Mouse (Mus musculus): ENCODE measurements around the gene Sipa1l1. TPM values are rescaled to one million over a fixed set of nuclear protein-coding genes. Genes with fewer than 3 reads are reported as not detected.

The Sipa1l1 gene
- polyA plus RNA-seq (2015; fragmentation: Nextera tagmentation; extraction: Ambion mirVana), result 24.2 and 29.4 TPM in 2 replicates

DNA sequence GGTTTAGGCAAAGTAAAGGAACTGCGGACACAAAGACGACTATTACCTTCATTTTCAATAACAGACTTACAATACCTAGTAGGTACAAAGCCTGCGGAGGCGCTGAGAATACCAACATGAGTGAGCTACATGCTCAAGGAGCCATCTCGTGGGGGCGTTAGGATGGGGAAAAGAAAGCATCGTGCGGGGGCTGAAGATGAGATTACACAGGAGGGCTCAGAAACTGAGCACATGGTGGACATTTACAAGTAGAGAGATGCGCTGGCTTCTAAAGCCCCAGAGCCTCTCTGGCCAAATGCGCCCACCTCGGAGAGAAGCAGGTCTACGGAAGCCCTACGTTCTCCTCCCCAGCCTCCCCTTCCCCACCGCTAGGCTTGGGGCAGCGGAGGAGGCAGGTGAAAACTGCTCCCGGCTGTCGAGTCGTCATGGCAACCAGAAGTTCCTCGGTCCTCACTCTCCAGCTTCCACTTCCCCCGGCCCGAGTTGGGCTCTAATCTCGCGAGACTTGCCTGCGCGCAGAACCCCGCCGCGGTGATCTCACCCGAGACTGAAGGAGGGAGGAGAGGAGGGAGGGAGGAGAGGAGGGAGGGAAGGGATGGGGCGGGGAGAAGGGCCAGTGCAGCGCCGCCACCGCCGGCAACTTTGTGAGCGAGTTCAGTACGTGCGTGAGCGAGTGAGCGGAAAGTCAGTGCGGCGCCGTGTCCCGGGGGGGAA is at the start of gene Sipa1l1:
Sipa1l1 (plus strand) TSS at position 501 of the 714 bp plus-strand sequence.
- WGBS, result under 1% methylated on average over 37 of the region's 43 CpGs
- peak; percentile 94 for ATAC-seq (ENCODE audit: borderline replicate concordance, extremely low read depth, low FRiP score, low TSS enrichment)
- peak within 1 kb of the TSS; percentile 78 for H3K9ac ChIP-seq
- peak within 1 kb of the TSS; percentile 90 for H3K4me2 ChIP-seq
- H3K9me3 ChIP-seq, result no peaks in the 10 kb centered on the region
- peaks cover 25% of the 10 kb centered on the region for H3K4me1 ChIP-seq
- no peaks in the 10 kb centered on the region for H3K36me3 ChIP-seq
- peak within 1 kb of the TSS; percentile 82 for H3K4me3 ChIP-seq
- no peaks in the 10 kb centered on the region for H3K27me3 ChIP-seq
- peak within 1 kb of the TSS; percentile 92 for H3K27ac ChIP-seq

- peaks cover 16% of the 10 kb centered on the region for H3K4me1 ChIP-seq
- H3K9me3 ChIP-seq, result no peaks in the 10 kb centered on the region
- WGBS, result 29% methylated on average over 10 of the region's 10 CpGs
- H3K27ac ChIP-seq, result peak overlapping the region; percentile 68
- no peak overlapping the region for H3K9ac ChIP-seq
- H3K4me3 ChIP-seq, result 0 out of 2 replicates have a peak overlapping the region, but pooled peaks have one; percentile 15
- peak; percentile 13; the same call in 1 of the 2 replicates for ATAC-seq (ENCODE audit: borderline replicate concordance, extremely low read depth, low FRiP score, low TSS enrichment)
- H3K4me2 ChIP-seq, result peak overlapping the region; percentile 50
- H3K36me3 ChIP-seq, result no peaks in the 10 kb centered on the region
- no peaks in the 10 kb centered on the region for H3K27me3 ChIP-seq
Measured at GRCm38 (mm10) chr12:82121947-82122346, 47.2 kb upstream of the Sipa1l1 start.

- peak; percentile 75; the same call in 1 of the 2 replicates for ATAC-seq (ENCODE audit: borderline replicate concordance, extremely low read depth, low FRiP score, low TSS enrichment)
- Histone ChIP-seq H3K27me3 (no peaks in the 10 kb centered on the region), H3K4me3 (peak overlapping the region; percentile 15), H3K9ac (0 out of 2 replicates have a peak overlapping the region, but pooled peaks have one; percentile 0), H3K27ac (peak overlapping the region; percentile 68), H3K9me3 (no peaks in the 10 kb centered on the region), H3K4me2 (peak overlapping the region; percentile 50), H3K36me3 (no peaks in the 10 kb centered on the region), H3K4me1 (peaks cover 16% of the 10 kb centered on the region)
- WGBS, result 1% methylated on average over 22 of the region's 22 CpGs
Measured at GRCm38 (mm10) chr12:82122450-82123249, 46.5 kb upstream of the Sipa1l1 start.

DNA sequence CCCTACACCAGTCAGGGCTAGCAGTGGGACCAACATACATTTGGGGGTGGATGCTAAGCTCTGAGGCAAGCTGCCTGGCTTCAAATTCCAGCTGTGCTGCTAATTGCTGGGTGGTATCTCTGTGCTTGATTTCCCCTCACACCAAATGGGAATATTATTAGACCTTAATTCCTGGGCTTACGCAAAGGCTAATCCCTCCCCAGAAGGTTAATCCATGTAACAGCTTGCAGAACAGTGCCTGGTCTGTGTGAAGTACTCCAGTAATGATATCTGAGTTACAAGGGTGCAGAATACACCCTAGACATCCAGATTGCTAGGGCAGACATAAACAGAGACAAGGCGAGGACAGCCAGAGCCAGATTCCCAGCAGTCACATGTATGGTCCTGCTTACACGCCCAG is 42.3 kb upstream of the Sipa1l1 start:
- Histone ChIP-seq H3K4me1 (peaks cover 15% of the 10 kb centered on the region), H3K9me3 (no peaks in the 10 kb centered on the region), H3K36me3 (no peaks in the 10 kb centered on the region), H3K4me2 (no peak overlapping the region), H3K4me3 (no peak overlapping the region), H3K9ac (no peak overlapping the region), H3K27ac (no peak overlapping the region), H3K27me3 (no peaks in the 10 kb centered on the region)
- no peak for ATAC-seq (ENCODE audit: borderline replicate concordance, extremely low read depth, low FRiP score, low TSS enrichment)
- WGBS, result 61% methylated on average over 3 of the region's 3 CpGs

GRCm38 (mm10) chr12:82139234-82140166 is 29.6 kb upstream of the Sipa1l1 start:
- 80% methylated on average over 17 of the region's 17 CpGs for WGBS

GRCm38 (mm10) chr12:82143371-82143770 is 25.7 kb upstream of the Sipa1l1 start:
- Histone ChIP-seq H3K27me3 (no peaks in the 10 kb centered on the region), H3K4me1 (no peaks in the 10 kb centered on the region), H3K4me2 (no peak overlapping the region), H3K9ac (no peak overlapping the region), H3K36me3 (no peaks in the 10 kb centered on the region), H3K9me3 (no peaks in the 10 kb centered on the region), H3K27ac (no peak overlapping the region), H3K4me3 (no peak overlapping the region)
- no peak for ATAC-seq (ENCODE audit: borderline replicate concordance, extremely low read depth, low FRiP score, low TSS enrichment)
- 80% methylated on average over 3 of the region's 3 CpGs for WGBS

More at GRCm38 (mm10) chr12:82139234-82140166, 29.6 kb upstream of the Sipa1l1 start:
- no peaks in the 10 kb centered on the region for H3K27me3 ChIP-seq
- H3K4me1 ChIP-seq, result no peaks in the 10 kb centered on the region
- H3K4me3 ChIP-seq, result no peak overlapping the region
- H3K9me3 ChIP-seq, result no peaks in the 10 kb centered on the region
- no peak overlapping the region for H3K4me2 ChIP-seq
- no peak overlapping the region for H3K27ac ChIP-seq
- ATAC-seq (ENCODE audit: borderline replicate concordance, extremely low read depth, low FRiP score, low TSS enrichment), result no peak
- H3K36me3 ChIP-seq, result no peaks in the 10 kb centered on the region
- H3K9ac ChIP-seq, result no peak overlapping the region

DNA sequence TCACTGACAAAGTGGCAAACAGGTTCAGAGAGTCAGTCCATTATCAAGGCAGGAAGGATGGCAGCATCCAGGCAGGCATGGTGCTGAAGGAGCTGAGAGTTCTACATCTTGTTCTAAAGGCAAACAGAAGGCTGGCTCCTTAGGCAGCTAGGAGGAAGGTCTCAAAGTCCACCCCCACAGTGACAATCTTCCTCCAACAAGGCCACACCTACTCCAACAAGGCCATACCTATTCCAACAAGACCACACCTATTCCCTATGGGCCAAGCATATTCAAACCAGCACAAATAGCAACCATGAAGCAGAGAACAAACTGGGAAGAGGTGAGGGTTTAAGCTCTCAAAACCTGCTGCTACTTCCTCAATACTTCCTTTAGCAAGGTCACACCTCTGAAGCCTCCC is 23.9 kb upstream of the Sipa1l1 start:
- no peaks in the 10 kb centered on the region for H3K4me1 ChIP-seq
- no peak overlapping the region for H3K27ac ChIP-seq
- no peaks in the 10 kb centered on the region for H3K9me3 ChIP-seq
- no peak for ATAC-seq (ENCODE audit: borderline replicate concordance, extremely low read depth, low FRiP score, low TSS enrichment)
- no peaks in the 10 kb centered on the region for H3K36me3 ChIP-seq
- no peak overlapping the region for H3K4me3 ChIP-seq
- no peaks in the 10 kb centered on the region for H3K27me3 ChIP-seq
- no peak overlapping the region for H3K4me2 ChIP-seq
- no peak overlapping the region for H3K9ac ChIP-seq

- no peaks in the 10 kb centered on the region for H3K9me3 ChIP-seq
- H3K4me2 ChIP-seq, result no peak overlapping the region
- WGBS, result 72% methylated on average over 12 of the region's 12 CpGs
- no peaks in the 10 kb centered on the region for H3K36me3 ChIP-seq
- no peak overlapping the region for H3K9ac ChIP-seq
- H3K4me1 ChIP-seq, result no peaks in the 10 kb centered on the region
- no peak overlapping the region for H3K4me3 ChIP-seq
- ATAC-seq (ENCODE audit: borderline replicate concordance, extremely low read depth, low FRiP score, low TSS enrichment), result no peak
- H3K27me3 ChIP-seq, result no peaks in the 10 kb centered on the region
- no peak overlapping the region for H3K27ac ChIP-seq
Measured at GRCm38 (mm10) chr12:82147021-82147693, 22.0 kb upstream of the Sipa1l1 start.

- Histone ChIP-seq H3K4me2 (no peak overlapping the region), H3K36me3 (no peaks in the 10 kb centered on the region), H3K9me3 (no peaks in the 10 kb centered on the region), H3K9ac (no peak overlapping the region), H3K27ac (no peak overlapping the region), H3K4me1 (no peaks in the 10 kb centered on the region), H3K4me3 (no peak overlapping the region), H3K27me3 (no peaks in the 10 kb centered on the region)
- no peak for ATAC-seq (ENCODE audit: borderline replicate concordance, extremely low read depth, low FRiP score, low TSS enrichment)
- WGBS, result 76% methylated on average over 8 of the region's 8 CpGs
Measured at GRCm38 (mm10) chr12:82148328-82148930, 20.7 kb upstream of the Sipa1l1 start.

GRCm38 (mm10) chr12:82151019-82151418 is 18.1 kb upstream of the Sipa1l1 start:
- 61% methylated on average over 2 of the region's 2 CpGs for WGBS

More at GRCm38 (mm10) chr12:82151019-82151418, 18.1 kb upstream of the Sipa1l1 start:
- no peak for ATAC-seq (ENCODE audit: borderline replicate concordance, extremely low read depth, low FRiP score, low TSS enrichment)
- Histone ChIP-seq H3K27ac (no peak overlapping the region), H3K9me3 (no peaks in the 10 kb centered on the region), H3K27me3 (no peaks in the 10 kb centered on the region), H3K4me2 (no peak overlapping the region), H3K4me1 (no peaks in the 10 kb centered on the region), H3K4me3 (no peak overlapping the region), H3K36me3 (no peaks in the 10 kb centered on the region), H3K9ac (no peak overlapping the region)

Data from lung, embryonic 15.5 days (tissue).